Mouse (Mus musculus): ENCODE results near the gene Dirc2.

Dirc2 gene

GRCm38 (mm10) chr16:35771606-35772005 lies 2.5 kb upstream of the Dirc2 start:
- DNase-seq = no peak

GRCm38 (mm10) chr16:35771141-35771540 lies 2.0 kb upstream of the Dirc2 start:
- no peak for DNase-seq

- DNase-seq = peak; percentile 92 to 93
These were observed 912 bp upstream of the Dirc2 start, which contains the start of gene Hspbap1 for GRCm38 (mm10) chr16:35769878-35770657. Hspbap1 (plus strand) TSS chr16:35770375.

- no peak for DNase-seq
These were observed 729 bp downstream of the Dirc2 start for GRCm38 (mm10) chr16:35768469-35768784.

GRCm38 (mm10) chr16:35766366-35766765 lies 2.8 kb downstream of the Dirc2 start:
- no peak for DNase-seq

- no peak for DNase-seq
These were observed 3.7 kb downstream of the Dirc2 start for GRCm38 (mm10) chr16:35765449-35765848.

- no peak for DNase-seq
These were observed 4.2 kb downstream of the Dirc2 start for GRCm38 (mm10) chr16:35764941-35765340.

GRCm38 (mm10) chr16:35763590-35764296 lies 5.4 kb downstream of the Dirc2 start:
- DNase-seq = no peak

GRCm38 (mm10) chr16:35759401-35759800 lies 9.8 kb downstream of the Dirc2 start:
- DNase-seq = no peak

GRCm38 (mm10) chr16:35756697-35757096 lies 12.5 kb downstream of the Dirc2 start:
- DNase-seq = no peak

- DNase-seq = no peak
These were observed 13.4 kb downstream of the Dirc2 start for GRCm38 (mm10) chr16:35755502-35756334.

GRCm38 (mm10) chr16:35753926-35754325 lies 15.2 kb downstream of the Dirc2 start:
- DNase-seq = no peak

GRCm38 (mm10) chr16:35751841-35752240 lies 17.3 kb downstream of the Dirc2 start:
- no peak for DNase-seq

- DNase-seq = no peak
These were observed 19.8 kb downstream of the Dirc2 start for GRCm38 (mm10) chr16:35749385-35749784.

- no peak for DNase-seq
These were observed 20.9 kb downstream of the Dirc2 start for GRCm38 (mm10) chr16:35748237-35748603.

- no peak for DNase-seq
These were observed 21.5 kb downstream of the Dirc2 start for GRCm38 (mm10) chr16:35747417-35748236.

GRCm38 (mm10) chr16:35742251-35742937 lies 26.8 kb downstream of the Dirc2 start:
- DNase-seq = peak; percentile 15 to 48

- no peak for DNase-seq
These were observed 27.5 kb downstream of the Dirc2 start for GRCm38 (mm10) chr16:35741621-35742020.

- DNase-seq = no peak
These were observed 28.2 kb downstream of the Dirc2 start for GRCm38 (mm10) chr16:35740943-35741342.

GRCm38 (mm10) chr16:35740357-35740756 lies 28.8 kb downstream of the Dirc2 start:
- DNase-seq = no peak

- DNase-seq = no peak
These were observed 29.6 kb downstream of the Dirc2 start for GRCm38 (mm10) chr16:35739548-35739947.
